Mouse (Mus musculus) brain, embryonic 18.5 days (tissue): ENCODE measurements at regions not wholly inside any gene's neighbourhood (a gene's known extent, or its start where the extent isn't known, plus 50 kb on each side); places are given as distances from the start of the nearest gene placed in this dataset.

Source experiments
- DNase-seq: peaks from one replicate; pipeline ENCODE4 v3.0.0-alpha.2; 2012; ENCODE audit warnings: low read depth, low spot score

- DNase-seq: no peak
Measured at GRCm38 (mm10) chr9:85524733-85525132, 197.6 kb upstream of the Tent5a start.

DNA sequence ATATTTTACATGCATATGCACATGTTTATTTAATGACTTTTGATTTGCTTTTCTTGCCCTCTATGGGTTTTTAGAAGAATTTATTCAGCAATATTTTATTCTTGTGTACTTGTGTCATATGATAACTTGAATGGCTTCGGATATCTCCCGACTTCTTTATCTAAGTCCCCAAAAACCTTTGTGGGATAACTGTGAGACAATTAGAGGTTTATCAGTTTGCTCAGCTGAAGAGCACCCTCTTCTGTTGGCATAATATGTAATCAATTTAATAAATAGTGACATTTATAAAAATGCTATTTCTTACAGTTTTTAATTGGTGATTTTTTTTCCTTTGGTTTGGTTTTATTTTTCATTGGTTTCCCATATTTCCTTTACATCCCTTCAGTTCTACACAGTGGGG lies 194.2 kb upstream of the Tent5a start:
- DNase-seq: no peak

DNA sequence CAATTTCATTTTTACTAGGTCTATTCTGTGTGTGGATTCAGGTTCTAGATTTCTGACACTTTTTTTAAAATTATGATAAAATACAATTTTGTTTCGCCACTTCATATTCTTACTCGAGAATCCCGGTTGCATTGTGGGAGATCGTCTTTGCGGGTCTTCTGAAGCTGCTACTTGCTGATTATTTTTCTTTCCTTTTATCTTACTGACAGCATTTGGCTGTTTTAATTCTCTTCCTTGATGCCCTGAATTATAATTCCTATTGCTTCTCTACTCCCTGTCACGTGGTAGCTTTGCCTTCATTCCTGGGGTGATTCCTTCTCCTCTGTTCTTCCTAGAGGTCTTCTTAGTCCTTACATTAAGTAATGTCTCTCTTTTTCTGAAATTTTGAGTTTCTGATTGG lies 193.8 kb upstream of the Tent5a start:
- no peak for DNase-seq

DNA sequence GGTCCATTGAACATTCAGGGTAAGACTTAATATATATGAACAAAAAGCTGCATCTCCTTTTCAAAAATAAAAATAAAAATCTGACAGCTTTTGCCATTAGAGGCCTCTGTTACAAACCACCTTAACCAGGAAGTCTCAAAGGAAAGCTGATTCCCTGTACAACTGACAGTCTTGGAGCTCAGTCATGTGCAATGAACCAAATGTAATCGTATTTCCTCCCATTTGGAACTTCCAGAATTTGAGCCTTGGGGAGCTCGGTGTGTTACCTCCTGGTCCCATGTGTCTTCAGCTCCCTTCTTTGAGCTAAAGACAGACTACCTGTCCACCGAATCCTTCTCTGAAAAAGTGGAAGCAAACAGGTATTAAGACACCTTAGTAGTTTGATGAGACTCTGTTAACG lies 171.9 kb upstream of the Tent5a start:
- no peak for DNase-seq

GRCm38 (mm10) chr9:85497348-85497747 lies 170.2 kb upstream of the Tent5a start:
- DNase-seq: no peak

- no peak for DNase-seq
Measured at GRCm38 (mm10) chr9:85496506-85497239, 169.5 kb upstream of the Tent5a start.

- no peak for DNase-seq
Measured at GRCm38 (mm10) chr9:85495056-85495455, 167.9 kb upstream of the Tent5a start.

DNA sequence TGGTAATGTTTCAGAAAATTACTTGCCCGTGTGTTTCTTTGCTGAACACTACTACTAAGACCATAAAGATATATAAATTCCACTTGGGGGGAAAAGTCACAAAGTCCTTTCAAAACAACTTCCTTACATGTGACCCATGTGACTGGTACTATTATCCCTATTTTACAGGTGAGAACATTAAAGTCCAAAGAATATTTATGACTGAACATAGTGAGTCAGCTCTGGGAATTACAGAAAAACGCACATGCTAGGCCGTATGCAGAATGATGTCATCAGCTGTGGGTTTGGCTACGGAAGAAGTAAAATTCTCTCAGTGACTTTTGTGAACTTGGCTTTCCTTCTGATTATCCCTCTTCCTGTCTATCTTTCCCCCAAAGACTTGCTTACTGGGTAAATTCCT lies 166.6 kb upstream of the Tent5a start:
- no peak for DNase-seq

GRCm38 (mm10) chr9:85490367-85490766 lies 163.2 kb upstream of the Tent5a start:
- DNase-seq: no peak

GRCm38 (mm10) chr9:85487915-85488314 lies 160.8 kb upstream of the Tent5a start:
- DNase-seq: no peak

DNA sequence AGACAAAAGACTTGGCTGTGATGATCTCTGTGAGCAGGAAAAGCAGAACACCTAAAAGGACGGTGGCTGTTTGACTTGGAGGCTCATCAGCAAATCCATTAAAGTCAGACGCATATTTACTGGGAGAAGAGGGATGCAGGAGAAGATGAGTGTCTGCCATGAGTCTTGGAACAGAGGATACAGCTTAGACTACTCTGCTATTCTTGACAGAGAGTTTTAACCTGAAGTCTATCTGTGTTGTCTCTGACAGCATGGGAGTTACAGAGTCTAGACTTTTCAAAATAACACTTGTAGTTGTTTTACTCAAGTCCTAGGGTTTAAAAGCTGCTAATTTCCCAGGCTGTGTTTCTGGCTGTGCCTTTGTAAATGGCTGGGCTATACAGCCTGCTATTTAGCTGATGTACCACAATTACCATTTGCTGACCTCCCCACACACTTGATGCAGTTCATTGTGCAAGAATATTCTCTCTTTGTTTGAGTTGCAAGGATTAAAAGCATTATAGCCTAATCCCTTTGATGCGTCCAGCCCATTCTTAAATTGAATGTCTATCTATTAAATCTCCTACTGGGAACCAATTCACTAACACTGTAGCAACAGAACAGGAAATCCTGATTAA lies 160.0 kb upstream of the Tent5a start:
- no peak for DNase-seq

GRCm38 (mm10) chr9:85485749-85486148 lies 158.6 kb upstream of the Tent5a start:
- no peak for DNase-seq

DNA sequence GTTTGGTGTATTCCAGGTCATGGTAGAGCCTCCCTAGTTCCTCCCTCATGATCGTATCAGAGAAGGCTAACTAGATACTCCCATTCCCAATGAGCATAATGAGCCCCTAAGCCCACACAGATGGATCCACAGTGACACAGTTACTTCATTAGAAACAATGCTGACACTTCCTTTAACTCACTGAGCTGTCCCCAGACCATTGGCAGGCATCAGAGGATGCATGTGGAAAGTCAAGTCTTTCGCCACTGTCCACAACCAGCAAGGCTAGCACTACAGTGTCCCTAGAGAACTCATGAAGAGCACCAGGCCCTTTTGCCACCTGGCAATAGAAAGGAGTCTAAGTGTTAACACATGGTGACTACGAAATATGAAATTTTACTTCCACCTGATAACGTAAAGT lies 156.1 kb upstream of the Tent5a start:
- DNase-seq: no peak

DNA sequence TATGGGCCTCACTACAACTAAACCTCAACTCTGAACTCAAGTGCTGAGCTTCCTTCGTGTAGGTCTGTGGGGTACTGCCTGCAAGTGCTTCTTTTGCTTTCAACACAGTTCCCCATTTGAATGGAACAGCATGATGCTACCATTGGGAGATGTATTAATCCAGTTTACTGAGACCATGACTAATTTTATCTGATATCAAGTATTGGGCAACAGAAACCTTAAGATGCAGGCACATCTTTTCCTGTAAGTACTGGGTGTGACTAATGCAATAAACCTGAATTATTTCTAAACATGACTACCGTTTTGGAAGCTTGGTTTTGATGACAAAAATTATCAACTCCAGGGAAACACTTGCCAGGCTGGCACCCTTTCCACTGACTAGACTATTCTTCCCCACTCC lies 153.4 kb upstream of the Tent5a start:
- DNase-seq: no peak

DNA sequence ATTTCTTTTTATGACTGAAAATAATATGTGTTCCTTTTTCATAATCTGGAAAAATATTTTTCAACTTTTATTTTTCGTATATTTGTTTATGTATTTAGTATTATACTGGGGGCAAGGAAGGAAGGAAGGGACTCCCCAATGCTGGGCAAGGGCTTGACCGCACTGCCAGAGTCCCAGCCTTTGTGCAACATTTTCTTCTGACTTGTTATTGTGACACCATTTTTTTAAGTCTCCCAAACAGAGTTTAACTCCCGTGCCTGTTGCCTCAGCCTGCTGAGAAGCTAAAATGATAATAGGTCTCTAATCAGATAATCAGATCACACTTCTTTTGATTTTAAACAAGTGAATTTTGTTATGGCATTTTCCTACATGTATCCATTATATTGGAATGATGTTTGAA lies 148.1 kb upstream of the Tent5a start:
- no peak for DNase-seq

DNA sequence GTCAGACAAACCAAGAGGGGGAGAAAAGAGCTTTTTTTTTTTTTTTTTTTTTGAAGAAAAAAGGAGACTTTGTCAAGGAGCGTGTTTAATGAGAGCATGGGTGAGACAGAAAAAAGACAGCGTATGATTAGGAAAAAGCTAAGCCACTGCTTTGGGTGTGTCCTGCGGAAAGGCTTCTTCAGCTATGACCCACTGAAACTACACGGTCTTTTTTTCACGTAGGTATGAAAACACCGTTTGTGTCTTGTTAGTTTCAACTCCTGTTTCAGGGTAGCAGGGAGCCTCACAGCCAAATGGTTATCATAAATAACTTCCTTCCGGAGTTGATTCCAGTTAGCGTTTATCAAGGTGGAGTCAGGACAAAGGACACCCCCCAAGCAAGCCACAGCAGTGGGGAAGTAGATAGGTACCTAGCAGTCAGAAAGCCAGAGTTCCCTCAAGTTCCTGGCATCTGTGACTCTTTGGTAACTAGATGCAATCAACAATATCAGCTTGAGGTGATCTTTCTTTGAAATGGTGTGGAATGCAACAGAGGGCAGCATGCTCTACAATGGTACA lies 143.2 kb upstream of the Tent5a start:
- DNase-seq: no peak

- DNase-seq: no peak
Measured at GRCm38 (mm10) chr9:85469288-85469687, 142.1 kb upstream of the Tent5a start.

DNA sequence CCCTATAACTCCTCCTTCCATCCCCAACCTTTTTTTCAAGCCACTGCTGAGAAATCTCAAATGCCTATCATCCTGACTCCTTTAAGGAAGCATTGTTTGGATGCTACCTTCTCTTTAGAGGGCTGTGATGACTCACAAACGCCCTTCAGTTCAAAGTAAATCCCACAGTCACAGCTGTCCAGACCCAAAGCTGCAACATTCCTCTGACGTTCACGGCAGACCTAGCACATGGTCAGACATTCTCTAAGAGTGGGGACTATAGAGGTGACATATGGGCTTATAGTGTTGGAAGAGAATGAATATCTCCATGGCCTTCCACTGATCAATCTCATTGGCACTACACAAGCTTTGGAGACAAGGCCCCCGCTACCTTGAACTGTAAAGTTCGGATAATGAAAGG lies 139.5 kb upstream of the Tent5a start:
- no peak for DNase-seq

- no peak for DNase-seq
Measured at GRCm38 (mm10) chr9:85459062-85459805, 132.1 kb upstream of the Tent5a start.

GRCm38 (mm10) chr9:85458356-85458755 lies 131.2 kb upstream of the Tent5a start:
- no peak for DNase-seq

DNA sequence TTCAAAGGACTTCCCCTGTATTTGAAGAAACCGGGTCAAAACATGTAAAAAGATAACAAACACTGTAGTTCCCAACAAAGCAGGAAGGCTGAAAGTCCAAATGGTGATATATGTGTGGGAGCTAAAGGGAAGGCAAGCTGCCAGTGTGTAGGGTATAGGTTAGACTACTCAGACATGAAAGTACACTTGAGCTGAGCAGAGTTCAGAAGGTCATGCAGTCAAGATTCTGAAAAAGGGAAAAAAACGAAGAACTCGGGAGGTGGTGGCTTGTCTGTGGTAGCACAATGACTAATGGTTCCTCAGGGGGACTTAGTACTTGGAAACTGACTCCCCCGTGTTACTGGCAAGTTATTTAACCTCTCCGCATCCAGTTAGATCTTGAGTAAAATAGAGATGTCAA lies 130.3 kb upstream of the Tent5a start:
- no peak for DNase-seq

DNA sequence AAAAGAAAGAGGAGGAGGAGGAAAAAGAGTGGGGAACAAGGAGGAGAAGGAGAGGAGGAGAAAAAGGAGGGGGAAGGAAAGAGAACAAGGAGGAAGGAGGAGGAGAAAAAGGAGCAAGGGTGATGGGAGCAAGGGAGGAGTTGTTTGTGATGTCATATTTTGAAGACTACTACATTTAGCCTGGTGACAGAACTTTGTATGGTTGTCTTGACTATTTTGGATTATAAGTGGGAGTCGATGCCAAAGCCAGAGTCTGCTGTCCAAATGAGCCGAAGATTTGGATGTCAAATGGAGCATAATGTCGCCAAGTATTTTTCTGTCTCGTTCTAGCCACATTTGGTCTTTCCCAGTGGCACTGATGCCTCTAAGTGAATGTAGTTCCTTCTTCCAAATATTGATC lies 128.2 kb upstream of the Tent5a start:
- DNase-seq: no peak
